Mouse (Mus musculus) adrenal gland, postnatal 36 days (tissue): ENCODE measurements around the gene Rps3a1. TPM values are rescaled to one million over a fixed set of nuclear protein-coding genes. Genes with fewer than 3 reads are reported as not detected.
A peak's percentile ranks its signal among the peaks of the same experiment; 100 is the strongest.
"Not testable (repeated sequence)": the region's sequence is repeated elsewhere in the genome, so short reads cannot be mapped to it uniquely, and the experiment has no call there.

Experiments
- DNase-seq, 2 experiments: peaks; one replicate each; pipeline ENCODE4 v3.0.0; 2021; ENCODE audit warnings: mixed read lengths in 1 of 2
- total RNA-seq, 2 experiments: library from RNA; stranded (reverse); gene quantifications; 2 replicates each; pipeline ENCODE4 v1.2.3; 2021

Gene Rps3a1
- total RNA-seq, 2 experiments from 2014 or later: 819 TPM

GRCm38 (mm10) chr3:86116951-86117350, 25.6 kb downstream of the Rps3a1 start:
- DNase-seq: no peak

DNA sequence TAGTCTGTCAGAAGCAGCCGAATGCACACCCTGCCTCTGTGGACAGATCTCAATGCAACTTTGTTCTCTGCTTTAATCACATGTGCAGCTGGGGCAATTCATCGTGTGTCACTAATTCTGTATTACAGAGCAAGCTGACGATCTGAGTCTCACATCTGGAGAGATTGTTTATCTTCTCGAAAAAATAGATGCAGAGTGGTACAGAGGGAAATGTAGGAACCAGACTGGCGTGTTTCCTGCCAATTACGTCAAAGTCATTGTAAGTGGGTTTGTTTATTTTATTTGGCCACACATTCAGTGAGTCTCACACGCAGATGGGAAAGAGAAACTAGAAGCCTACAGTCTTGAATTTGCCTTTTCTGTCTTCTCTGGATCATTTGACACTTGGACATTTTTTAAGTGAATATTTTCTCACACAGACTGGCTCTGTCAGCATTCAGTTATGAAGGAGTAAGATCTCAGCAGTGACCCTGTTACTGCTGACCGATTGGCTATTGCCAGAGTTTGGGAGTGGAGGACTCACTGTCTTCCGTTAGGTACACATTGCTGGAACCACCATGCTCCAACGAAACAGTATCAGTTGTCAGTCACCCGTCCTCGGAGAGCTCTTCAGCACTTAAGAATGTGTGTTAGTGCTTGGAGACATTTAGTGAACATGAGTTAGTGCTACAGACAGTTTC, 27.7 kb downstream of the Rps3a1 start:
- no peak for DNase-seq

DNA sequence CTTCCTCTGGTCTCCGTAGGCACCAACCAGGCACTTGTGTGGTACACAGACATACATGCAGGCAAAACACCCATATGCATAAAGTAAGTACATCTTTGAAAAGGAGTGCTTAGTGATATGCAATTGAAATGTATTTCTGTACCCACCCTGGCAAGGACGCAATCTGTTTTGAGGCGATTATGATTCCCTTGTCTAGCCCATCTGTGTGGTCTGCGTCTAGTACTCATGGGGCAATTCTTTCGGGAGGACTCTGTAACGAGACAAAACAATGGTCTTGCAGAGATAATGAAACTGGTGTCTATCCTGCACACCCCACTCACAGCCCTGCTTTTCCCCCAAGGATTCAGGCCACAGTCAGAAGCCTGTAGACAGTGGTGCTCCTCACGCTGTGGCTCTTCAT, 29.7 kb downstream of the Rps3a1 start:
- DNase-seq: no peak

- peak; percentile 59 to 68 for DNase-seq
Measured at GRCm38 (mm10) chr3:86110077-86110476, 32.4 kb downstream of the Rps3a1 start.

DNA sequence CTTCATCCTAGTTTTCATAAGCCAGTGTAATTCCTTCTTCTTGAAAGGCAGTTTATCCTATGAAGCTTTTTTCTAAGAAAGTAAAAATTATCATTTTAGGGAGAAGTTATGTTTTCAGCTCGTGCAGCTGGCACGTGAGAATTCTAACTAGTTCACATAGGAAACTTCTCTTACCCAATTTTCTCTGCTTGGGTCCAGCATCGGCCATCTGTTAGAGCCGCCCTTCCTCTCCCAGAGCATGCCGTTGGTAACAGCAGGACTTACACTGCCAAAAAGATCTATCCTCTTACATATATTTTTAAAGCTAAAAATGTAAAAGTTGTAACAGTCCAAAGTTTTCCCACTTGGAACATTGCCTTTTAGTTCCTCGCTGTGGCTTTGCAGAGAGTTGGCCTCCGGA, 33.4 kb downstream of the Rps3a1 start:
- no peak for DNase-seq

- no peak for DNase-seq
Measured at GRCm38 (mm10) chr3:86108576-86108975, 33.9 kb downstream of the Rps3a1 start.

- no peak for DNase-seq
Measured at GRCm38 (mm10) chr3:86107637-86108539, 34.6 kb downstream of the Rps3a1 start.

DNA sequence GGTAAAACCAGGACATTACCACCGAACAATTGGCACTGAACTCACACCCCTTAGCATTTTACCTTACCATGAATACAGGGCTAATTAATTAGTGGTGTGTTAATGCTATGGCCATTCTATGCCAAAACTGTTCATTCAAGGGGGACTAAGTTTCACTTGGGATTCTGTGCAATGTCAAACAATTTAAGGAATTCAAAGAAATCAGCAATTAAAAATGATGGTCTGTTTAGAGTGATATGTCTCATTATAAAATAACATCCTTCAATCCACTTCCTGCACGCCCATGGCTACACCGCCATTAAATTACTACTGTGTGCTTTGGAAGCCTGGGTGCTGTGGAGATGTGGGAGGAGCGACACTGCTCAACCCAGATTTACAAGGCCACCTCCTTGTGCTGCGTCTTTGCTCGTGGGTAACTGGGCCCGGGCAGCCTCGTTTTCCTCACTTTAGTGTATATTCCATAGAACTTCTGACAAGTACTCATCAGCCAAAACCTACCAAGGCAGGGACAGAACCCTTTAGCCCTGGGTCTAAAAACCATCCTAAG, 36.3 kb downstream of the Rps3a1 start:
- no peak for DNase-seq

- DNase-seq: no peak
Measured at GRCm38 (mm10) chr3:86104909-86105308, 37.6 kb downstream of the Rps3a1 start.

DNA sequence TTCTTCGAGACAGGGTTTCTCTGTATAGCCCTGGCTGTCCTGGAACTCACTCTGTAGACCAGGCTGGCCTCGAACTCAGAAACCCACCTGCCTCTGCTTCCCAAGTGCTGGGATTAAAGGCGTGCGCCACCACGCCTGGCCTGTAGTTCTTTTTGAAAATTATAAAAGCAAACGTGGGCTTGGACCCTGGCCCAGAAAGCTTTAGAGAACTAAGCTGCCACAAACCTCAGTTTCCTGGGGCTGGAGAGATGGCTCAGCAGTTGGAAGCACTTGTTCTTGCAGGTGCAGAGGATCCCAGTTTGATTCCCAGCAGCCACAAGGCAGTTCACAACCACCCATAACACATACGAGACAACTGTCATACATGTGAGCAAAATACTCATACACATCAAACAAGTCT, 38.1 kb downstream of the Rps3a1 start:
- DNase-seq: not testable (repeated sequence)

GRCm38 (mm10) chr3:86103449-86104291, 38.8 kb downstream of the Rps3a1 start:
- no peak for DNase-seq

DNA sequence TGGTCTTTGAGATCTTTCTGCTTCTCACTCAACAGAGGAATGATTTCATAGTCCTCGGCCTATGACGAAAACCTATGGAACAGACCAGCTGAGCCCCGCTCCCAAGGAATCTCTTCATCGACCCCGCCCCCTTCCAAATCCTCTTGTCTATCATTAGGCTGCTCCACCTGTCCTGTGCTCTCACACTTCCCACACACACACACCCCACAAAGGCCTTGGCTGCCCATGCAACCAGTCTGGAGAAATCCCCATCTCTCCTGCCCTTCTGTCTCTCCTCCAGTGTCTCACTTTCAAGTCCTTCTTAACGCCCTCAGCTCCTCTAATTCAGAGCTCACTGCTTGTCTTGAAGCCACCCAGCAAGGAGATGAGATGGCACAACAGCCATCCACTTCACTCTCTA, 40.5 kb downstream of the Rps3a1 start:
- no peak for DNase-seq

GRCm38 (mm10) chr3:86093907-86094306, 48.6 kb downstream of the Rps3a1 start:
- no peak for DNase-seq

- no peak for DNase-seq
Measured at GRCm38 (mm10) chr3:86093213-86093845, 49.2 kb downstream of the Rps3a1 start.

Other genes starting within 250 kb of the Rps3a1 start
- gene Sh3d19, start 171.6 kb downstream of the Rps3a1 start, total RNA-seq: 10 to 100 TPM; 21.0 to 26.4 TPM
- gene Prss48, start 140.2 kb downstream of the Rps3a1 start, total RNA-seq: not detected
- gene Lrba, start 82.0 kb upstream of the Rps3a1 start, total RNA-seq: 10 to 100 TPM; 28.9 to 38.1 TPM